Mouse (Mus musculus) hindbrain, embryonic 12.5 days (tissue): ENCODE results near the gene Umps. TPM values are rescaled to one million over a fixed set of nuclear protein-coding genes. Genes with fewer than 3 reads are reported as not detected.

ENCODE experiments used
- ATAC-seq: fragments of 200-750 bp; cut with Nextera tagmentation; 2 replicates; pipeline ENCODE4 v1.8.0; 2017; ENCODE audit warnings: moderate TSS enrichment; ENCODE audit not compliant: low FRiP score
- H3K27ac ChIP-seq: fragments of 300-500 bp; sonication (generic); 2 replicates; pipeline ENCODE4 v1.5.1; 2016; ENCODE audit warnings: mild to moderate bottlenecking
- H3K27me3 ChIP-seq: fragments of 300-500 bp; sonication (generic); 2 replicates; pipeline ENCODE4 v1.6.1; 2016; ENCODE audit warnings: mild to moderate bottlenecking
- H3K36me3 ChIP-seq: fragments of 300-500 bp; sonication (generic); 2 replicates; pipeline ENCODE4 v1.6.1; 2016; ENCODE audit warnings: mild to moderate bottlenecking
- H3K4me1 ChIP-seq: fragments of 300-500 bp; sonication (generic); 2 replicates; pipeline ENCODE4 v1.6.1; 2016
- H3K4me2 ChIP-seq: fragments of 300-500 bp; sonication (generic); replicated peaks from 2 replicates; pipeline ENCODE4 v1.6.1; 2016; ENCODE audit warnings: mild to moderate bottlenecking
- H3K4me3 ChIP-seq: fragments of 300-500 bp; sonication (generic); 2 replicates; pipeline ENCODE4 v1.5.1; 2016; ENCODE audit warnings: mild to moderate bottlenecking
- H3K9ac ChIP-seq: fragments of 300-500 bp; sonication (generic); 2 replicates; pipeline ENCODE4 v1.6.1; 2016; ENCODE audit warnings: mild to moderate bottlenecking, moderate library complexity
- H3K9me3 ChIP-seq: fragments of 300-500 bp; sonication (generic); replicated peaks from 2 replicates; pipeline ENCODE4 v1.6.1; 2016; ENCODE audit warnings: mild to moderate bottlenecking
- WGBS: fragments of 180-500 bp; shearing (Covaris S2); methylation state at CpG from one replicate; pipeline ENCODE4 v1.1.7; 2016; 5-methylcytosine and 5-hydroxymethylcytosine counted together
- polyA plus RNA-seq: library from polyadenylated mRNA; unstranded; fragments of >200 nt; fragmentation: Nextera tagmentation; extraction: Ambion mirVana; gene quantifications from 2 replicates; pipeline ENCODE4 v1.2.1, GENCODE M21; 2016

Umps gene
- polyA plus RNA-seq, 1 experiment from 2014 or later, result 38.2 TPM

- 84% methylated on average over 4 of the region's 4 CpGs for WGBS
- ATAC-seq, result no peak
- H3K9me3 ChIP-seq, result no peaks in the 10 kb centered on the region
Observed at GRCm38 (mm10) chr16:33990712-33991111, 23.9 kb upstream of the Umps start.

GRCm38 (mm10) chr16:33989106-33989505, 22.3 kb upstream of the Umps start:
- Histone ChIP-seq H3K36me3 (no peaks in the 10 kb centered on the region), H3K4me3 (no peak overlapping the region), H3K9ac (no peak overlapping the region), H3K9me3 (no peaks in the 10 kb centered on the region), H3K27ac (no peak overlapping the region), H3K4me2 (no peak overlapping the region), H3K4me1 (no peaks in the 10 kb centered on the region), H3K27me3 (no peaks in the 10 kb centered on the region)
- no peak for ATAC-seq
- 87% methylated on average over 1 of the region's 1 CpGs for WGBS

More at GRCm38 (mm10) chr16:33990712-33991111, 23.9 kb upstream of the Umps start:
- Histone ChIP-seq H3K27ac (no peak overlapping the region), H3K4me2 (no peak overlapping the region), H3K9ac (no peak overlapping the region), H3K4me3 (no peak overlapping the region), H3K27me3 (no peaks in the 10 kb centered on the region), H3K4me1 (no peaks in the 10 kb centered on the region), H3K36me3 (no peaks in the 10 kb centered on the region)

GRCm38 (mm10) chr16:33988358-33989012, 21.6 kb upstream of the Umps start:
- Histone ChIP-seq H3K27ac (no peak overlapping the region), H3K4me1 (no peaks in the 10 kb centered on the region), H3K36me3 (no peaks in the 10 kb centered on the region), H3K27me3 (no peaks in the 10 kb centered on the region), H3K9ac (no peak overlapping the region), H3K4me3 (no peak overlapping the region), H3K4me2 (no peak overlapping the region), H3K9me3 (no peaks in the 10 kb centered on the region)
- 62% methylated on average over 17 of the region's 17 CpGs for WGBS
- no peak for ATAC-seq

- no peak for ATAC-seq
- Histone ChIP-seq H3K9ac (no peak overlapping the region), H3K27ac (no peak overlapping the region), H3K4me1 (no peaks in the 10 kb centered on the region), H3K27me3 (no peaks in the 10 kb centered on the region), H3K4me3 (no peak overlapping the region), H3K4me2 (no peak overlapping the region), H3K36me3 (peaks cover 6% of the 10 kb centered on the region; the same call in 1 of the 2 replicates), H3K9me3 (no peaks in the 10 kb centered on the region)
- 89% methylated on average over 7 of the region's 7 CpGs for WGBS
Observed at GRCm38 (mm10) chr16:33986993-33987392, 20.2 kb upstream of the Umps start.

GRCm38 (mm10) chr16:33985372-33985771, 18.5 kb upstream of the Umps start:
- Histone ChIP-seq H3K9ac (no peak overlapping the region), H3K4me1 (no peaks in the 10 kb centered on the region), H3K4me2 (no peak overlapping the region), H3K9me3 (no peaks in the 10 kb centered on the region), H3K27me3 (no peaks in the 10 kb centered on the region), H3K4me3 (no peak overlapping the region), H3K27ac (no peak overlapping the region), H3K36me3 (peaks cover 6% of the 10 kb centered on the region; the same call in 1 of the 2 replicates)
- no peak for ATAC-seq
- WGBS, result 88% methylated on average over 6 of the region's 6 CpGs

GRCm38 (mm10) chr16:33983712-33984111, 16.9 kb upstream of the Umps start:
- no peak overlapping the region for H3K4me2 ChIP-seq
- no peak for ATAC-seq
- H3K9ac ChIP-seq, result no peak overlapping the region
- H3K36me3 ChIP-seq, result peaks cover 7% of the 10 kb centered on the region
- H3K27ac ChIP-seq, result no peak overlapping the region
- H3K4me1 ChIP-seq, result no peaks in the 10 kb centered on the region
- H3K27me3 ChIP-seq, result no peaks in the 10 kb centered on the region
- WGBS, result 95% methylated on average over 6 of the region's 6 CpGs
- H3K4me3 ChIP-seq, result no peak overlapping the region
- no peaks in the 10 kb centered on the region for H3K9me3 ChIP-seq

GRCm38 (mm10) chr16:33979855-33980254, 13.0 kb upstream of the Umps start:
- ATAC-seq, result no peak
- Histone ChIP-seq H3K36me3 (peaks cover 42% of the 10 kb centered on the region), H3K4me3 (no peak overlapping the region), H3K27me3 (no peaks in the 10 kb centered on the region), H3K4me1 (no peaks in the 10 kb centered on the region), H3K4me2 (no peak overlapping the region), H3K27ac (no peak overlapping the region; the same call in 1 of the 2 replicates), H3K9ac (no peak overlapping the region), H3K9me3 (no peaks in the 10 kb centered on the region)
- WGBS, result 38% methylated on average over 2 of the region's 2 CpGs

GRCm38 (mm10) chr16:33967283-33967640, 424 bp upstream of the Umps start:
- H3K36me3 ChIP-seq, result peaks cover 13% of the 10 kb centered on the region
- peaks cover 17% of the 10 kb centered on the region for H3K4me1 ChIP-seq
- H3K4me2 ChIP-seq, result peak overlapping the region; percentile 86
- peak overlapping the region; percentile 86; the same call in 1 of the 2 replicates for H3K9ac ChIP-seq
- ATAC-seq, result 0 out of 2 replicates have a peak, but pooled peaks have one; percentile 36
- H3K27ac ChIP-seq, result peak overlapping the region; percentile 50
- WGBS, result 70% methylated on average over 2 of the region's 2 CpGs
- H3K4me3 ChIP-seq, result peak overlapping the region; percentile 85
- H3K9me3 ChIP-seq, result no peaks in the 10 kb centered on the region
- H3K27me3 ChIP-seq, result no peaks in the 10 kb centered on the region

- Histone ChIP-seq H3K4me2 (peak overlapping the region; percentile 86), H3K9ac (peak overlapping the region; percentile 86), H3K36me3 (peaks cover 25% of the 10 kb centered on the region), H3K4me3 (peak overlapping the region; percentile 85), H3K4me1 (peaks cover 17% of the 10 kb centered on the region), H3K27me3 (no peaks in the 10 kb centered on the region), H3K27ac (no peak overlapping the region), H3K9me3 (no peaks in the 10 kb centered on the region)
- WGBS, result 17% methylated on average over 15 of the region's 15 CpGs
- peak; percentile 33 for ATAC-seq
Observed at GRCm38 (mm10) chr16:33965878-33966537, 830 bp downstream of the Umps start.

GRCm38 (mm10) chr16:33963509-33963908, 3.3 kb downstream of the Umps start:
- no peak overlapping the region for H3K27ac ChIP-seq
- 92% methylated on average over 6 of the region's 6 CpGs for WGBS
- H3K9ac ChIP-seq, result no peak overlapping the region
- no peak for ATAC-seq
- peaks cover 47% of the 10 kb centered on the region for H3K36me3 ChIP-seq
- no peak overlapping the region for H3K4me3 ChIP-seq
- H3K9me3 ChIP-seq, result no peaks in the 10 kb centered on the region
- no peaks in the 10 kb centered on the region for H3K27me3 ChIP-seq
- peaks cover 17% of the 10 kb centered on the region for H3K4me1 ChIP-seq
- H3K4me2 ChIP-seq, result no peak overlapping the region

- WGBS, result 100% methylated on average over 1 of the region's 1 CpGs
- no peak for ATAC-seq
- H3K27ac ChIP-seq, result no peak overlapping the region
Observed at GRCm38 (mm10) chr16:33954793-33955192, 12.0 kb downstream of the Umps start.

GRCm38 (mm10) chr16:33953008-33953407, 13.8 kb downstream of the Umps start:
- H3K4me3 ChIP-seq, result no peak overlapping the region
- no peaks in the 10 kb centered on the region for H3K4me1 ChIP-seq
- H3K9ac ChIP-seq, result no peak overlapping the region
- H3K9me3 ChIP-seq, result no peaks in the 10 kb centered on the region
- H3K36me3 ChIP-seq, result peaks cover 52% of the 10 kb centered on the region
- WGBS, result 87% methylated on average over 4 of the region's 4 CpGs
- no peaks in the 10 kb centered on the region for H3K27me3 ChIP-seq
- no peak for ATAC-seq
- H3K4me2 ChIP-seq, result no peak overlapping the region
- no peak overlapping the region for H3K27ac ChIP-seq

More at GRCm38 (mm10) chr16:33954793-33955192, 12.0 kb downstream of the Umps start:
- Histone ChIP-seq H3K4me3 (no peak overlapping the region), H3K4me1 (no peaks in the 10 kb centered on the region), H3K36me3 (peaks cover 67% of the 10 kb centered on the region), H3K4me2 (no peak overlapping the region), H3K27me3 (no peaks in the 10 kb centered on the region), H3K9me3 (no peaks in the 10 kb centered on the region), H3K9ac (no peak overlapping the region)

GRCm38 (mm10) chr16:33950830-33951229, 16.0 kb downstream of the Umps start:
- Histone ChIP-seq H3K4me3 (no peak overlapping the region), H3K27me3 (no peaks in the 10 kb centered on the region), H3K36me3 (peaks cover 31% of the 10 kb centered on the region), H3K4me2 (no peak overlapping the region), H3K9ac (no peak overlapping the region), H3K4me1 (no peaks in the 10 kb centered on the region), H3K9me3 (no peaks in the 10 kb centered on the region), H3K27ac (no peak overlapping the region)
- 32% methylated on average over 4 of the region's 4 CpGs for WGBS
- ATAC-seq, result peak; percentile 52
